Mouse (Mus musculus) megakaryocyte, adult 5-6 weeks (primary cell): ENCODE measurements around the gene Aar2. TPM values are rescaled to one million over a fixed set of nuclear protein-coding genes. Genes with fewer than 3 reads are reported as not detected.
A peak's percentile ranks its signal among the peaks of the same experiment; 100 is the strongest.
"Not testable (repeated sequence)": the region's sequence is repeated elsewhere in the genome, so short reads cannot be mapped to it uniquely, and the experiment has no call there.

ENCODE experiments used
- ATAC-seq: 2 replicates; pipeline ENCODE4 v1.8.0; 2016; ENCODE audit warnings: mild to moderate bottlenecking, inconsistent platforms; ENCODE audit not compliant: poor library complexity, severe bottlenecking
- total RNA-seq, 2 experiments: library from RNA; stranded (forward) in 1 of 2; stranded (reverse) in 1 of 2; fragments of 153-499, 151-499 nt in 1 of 2; fragments of 221-1000, 200-1000 nt in 1 of 2; gene quantifications; 2 replicates each; pipeline versions ENCODE4 v1.2.3 to v1.2.4; 2015 to 2017

Gene Aar2
- total RNA-seq (2015): 7.5 and 10.2 TPM in 2 replicates
- 5.8 and 6.4 TPM in 2 replicates for total RNA-seq (2017)

DNA sequence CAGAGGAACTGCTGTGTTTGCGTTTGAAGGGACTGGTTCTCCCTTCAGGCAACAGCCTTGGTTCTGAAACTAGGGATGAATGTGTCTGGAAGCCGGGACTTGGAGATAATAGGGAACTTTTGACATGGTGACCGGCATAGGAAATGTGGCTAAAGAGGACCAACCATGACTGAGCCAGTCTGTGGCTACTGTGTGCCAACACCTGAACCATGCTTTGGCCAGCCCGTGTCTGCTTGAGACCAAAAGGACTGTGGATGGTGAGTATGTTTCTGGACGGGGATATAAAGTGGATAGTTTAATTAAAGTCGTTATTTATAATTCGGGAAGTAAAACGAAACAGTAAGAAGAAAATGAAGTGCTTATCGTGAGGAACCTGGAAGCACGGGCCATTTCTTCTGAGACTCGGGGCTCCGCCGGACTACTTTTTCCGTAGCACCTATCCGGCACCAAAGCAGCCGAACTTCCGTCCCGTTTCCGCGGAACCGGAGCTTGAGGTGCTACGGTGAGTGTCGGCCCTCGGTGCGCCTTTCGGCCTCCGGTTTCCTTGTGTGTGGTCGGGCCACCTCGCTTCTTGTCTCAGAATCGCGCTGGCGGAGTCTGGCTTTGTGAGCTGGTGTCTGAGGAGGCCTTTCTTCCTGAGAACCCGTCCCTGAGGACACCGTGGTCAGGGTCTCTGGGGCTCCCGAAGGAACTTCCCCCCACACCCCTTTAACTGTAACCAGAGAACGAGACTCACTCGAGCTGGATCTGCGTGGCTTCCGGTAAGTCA lies at the start of gene Aar2:
Gene Aar2, plus strand, starts transcription at position 462 of the 769 bp plus-strand sequence.
- peak; percentile 99 for ATAC-seq

DNA sequence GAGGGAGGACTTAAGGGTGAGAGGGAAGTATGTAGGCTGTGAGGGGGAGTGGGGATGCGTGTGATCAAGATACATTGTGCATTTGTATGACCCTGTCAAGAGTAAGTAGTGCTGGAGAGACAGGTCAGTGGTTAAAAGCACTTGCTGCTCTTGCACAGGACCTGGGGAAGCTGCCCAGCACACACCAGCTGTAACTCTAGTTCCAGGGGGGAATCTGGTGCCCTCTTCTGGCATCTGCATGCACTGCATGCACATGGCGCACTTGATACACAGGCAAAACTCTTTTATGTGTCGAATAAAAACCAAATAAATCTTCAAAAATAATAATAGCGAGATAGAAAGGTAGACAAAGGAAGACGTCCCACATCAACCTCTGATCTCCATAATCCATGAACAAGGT lies 49.5 kb upstream of the Aar2 start:
- ATAC-seq: peak; percentile 54; the same call in 1 of the 2 replicates

DNA sequence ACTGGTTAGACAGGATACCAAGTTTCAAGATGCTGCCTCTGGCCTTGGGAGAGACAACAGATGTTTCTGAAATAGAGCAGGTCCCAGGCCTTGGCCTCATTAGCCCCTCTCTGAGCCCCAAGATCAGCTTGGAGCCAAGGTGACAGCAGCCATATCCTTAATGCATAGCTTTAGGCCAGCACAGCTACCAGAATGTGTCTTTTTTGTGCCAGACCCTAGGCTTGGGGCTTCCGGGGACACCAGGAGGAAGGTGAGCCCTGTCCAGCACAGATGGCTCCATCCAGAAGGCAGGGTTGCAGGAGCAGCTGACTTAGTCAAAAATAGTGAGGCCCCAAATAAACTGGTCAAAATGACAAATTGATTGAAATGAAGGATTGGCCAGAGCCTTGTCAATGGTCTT lies 46.4 kb upstream of the Aar2 start:
- ATAC-seq: no peak

DNA sequence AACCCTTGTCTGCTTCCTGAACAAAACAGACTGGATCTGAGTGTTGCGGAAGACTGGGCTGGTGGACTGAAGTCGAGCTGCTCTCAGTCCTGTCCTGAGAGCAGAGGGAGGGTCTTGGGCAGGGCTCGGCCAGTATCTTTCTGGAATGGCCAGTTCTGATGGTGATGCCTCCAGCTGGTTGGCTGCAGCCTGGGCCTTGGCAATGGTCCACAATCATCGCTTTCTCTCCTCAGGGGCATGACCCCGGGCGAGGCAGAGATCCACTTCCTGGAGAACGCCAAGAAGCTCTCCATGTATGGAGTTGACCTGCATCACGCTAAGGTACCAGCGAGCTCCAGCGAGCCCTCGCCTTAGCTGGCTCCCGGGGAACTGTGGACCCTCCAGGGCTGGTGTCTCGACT lies 41.9 kb upstream of the Aar2 start:
- ATAC-seq: no peak

DNA sequence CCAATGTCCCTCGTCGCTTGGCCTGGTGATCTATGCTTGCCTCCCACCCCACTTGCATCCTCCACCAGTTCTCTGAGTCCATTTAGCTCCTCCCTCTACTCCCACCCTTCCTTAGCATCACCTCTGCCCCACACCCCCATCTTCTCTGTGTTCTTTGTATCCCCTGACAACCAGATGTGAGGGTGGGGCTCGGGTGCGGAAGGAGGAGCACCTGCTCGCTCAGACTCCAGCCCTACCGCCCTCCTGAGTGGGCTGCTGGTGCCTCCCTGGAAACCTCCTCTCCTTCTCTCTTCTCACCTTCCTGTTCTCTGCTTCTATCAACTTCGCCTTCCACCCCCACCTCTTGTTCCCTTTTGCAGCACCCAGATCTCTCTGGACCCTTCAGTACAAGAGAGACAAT lies 35.4 kb upstream of the Aar2 start:
- no peak for ATAC-seq

DNA sequence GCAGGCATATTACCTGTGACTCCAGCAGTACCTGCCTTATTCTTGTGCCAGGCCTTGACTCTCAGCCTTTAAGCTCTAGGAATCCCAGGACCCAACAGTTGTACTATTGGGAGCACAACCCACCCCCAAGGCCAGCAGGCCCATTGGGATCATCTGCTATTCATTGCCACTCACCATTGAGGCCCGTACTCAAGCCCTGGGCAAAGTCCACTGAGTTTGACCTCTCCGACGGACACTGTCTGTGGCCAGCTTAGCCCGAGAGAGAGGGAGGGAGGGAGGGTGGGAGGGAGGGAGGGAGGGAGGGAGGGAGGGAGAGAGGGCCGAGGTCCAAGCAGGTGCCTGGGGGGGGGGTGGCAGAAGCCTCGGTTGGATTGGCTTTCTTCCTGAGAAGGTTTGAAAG lies 34.8 kb upstream of the Aar2 start:
- ATAC-seq: no peak

DNA sequence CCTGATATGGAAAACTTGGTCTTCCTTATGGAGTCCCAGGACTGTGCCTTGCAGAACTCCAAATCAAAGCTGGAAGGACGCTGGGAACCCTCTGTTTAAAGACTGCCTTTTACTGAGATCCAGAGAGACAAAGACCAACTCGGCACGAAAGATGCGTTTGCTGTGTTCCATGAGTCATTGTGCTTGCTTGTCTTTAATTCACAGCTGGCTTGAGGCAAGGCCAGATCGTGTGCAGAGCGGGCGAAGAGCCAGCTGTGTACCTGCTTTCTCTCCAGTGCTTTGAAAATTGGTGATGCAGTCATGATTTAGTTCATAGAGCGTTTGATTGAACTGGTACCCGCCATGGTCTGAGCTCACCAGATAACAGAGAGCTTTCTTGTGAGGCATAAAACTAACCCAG lies 32.3 kb upstream of the Aar2 start:
- ATAC-seq: no peak

DNA sequence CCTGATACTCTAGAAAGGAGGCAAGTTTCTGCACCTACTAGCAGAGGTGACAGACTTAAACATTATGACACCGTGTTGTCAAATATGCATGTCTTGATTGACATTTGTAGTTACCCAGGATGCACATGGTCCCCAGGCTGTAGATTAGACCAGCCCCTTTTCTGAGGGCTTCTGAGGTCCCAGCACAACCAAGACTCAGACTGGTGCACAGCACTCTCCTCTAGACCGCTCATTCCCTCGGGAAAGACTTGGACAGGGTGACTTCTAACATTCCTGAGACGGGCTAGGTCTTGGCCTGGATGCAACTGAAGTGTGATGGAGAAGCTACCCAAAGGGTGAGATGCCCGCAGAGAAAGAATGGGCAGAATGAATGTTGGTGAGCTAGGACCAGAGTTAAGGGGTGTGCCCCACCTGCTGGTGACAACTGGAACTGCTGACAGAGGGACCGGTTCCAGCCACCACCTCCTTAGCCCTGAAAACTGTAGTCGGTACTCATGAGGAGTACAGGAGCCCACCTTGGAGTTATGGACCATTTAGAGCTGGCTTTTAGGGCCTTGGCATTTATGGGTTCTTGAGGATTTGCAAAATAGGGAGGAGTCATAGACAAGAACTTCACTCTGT lies 31.7 kb upstream of the Aar2 start:
- ATAC-seq: peak; percentile 73

DNA sequence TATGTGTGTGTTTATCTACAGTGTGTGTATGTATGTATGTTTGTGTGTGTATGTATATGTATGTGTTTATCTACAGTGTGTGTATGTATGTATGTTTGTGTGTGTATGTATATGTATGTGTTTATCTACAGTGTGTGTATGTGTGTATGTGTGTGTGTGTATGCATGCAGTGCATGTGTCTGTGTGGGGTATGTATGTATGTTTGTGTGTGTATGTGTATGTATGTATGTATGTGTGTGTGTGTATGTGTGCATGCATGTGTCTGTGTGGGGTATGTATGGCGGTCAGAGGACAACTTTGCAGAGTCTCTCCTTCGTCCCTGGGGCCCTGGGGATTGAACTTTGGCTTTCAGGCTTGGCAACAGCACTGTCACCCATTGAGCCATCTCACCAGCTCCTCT lies 30.7 kb upstream of the Aar2 start:
- ATAC-seq: not testable (repeated sequence)

DNA sequence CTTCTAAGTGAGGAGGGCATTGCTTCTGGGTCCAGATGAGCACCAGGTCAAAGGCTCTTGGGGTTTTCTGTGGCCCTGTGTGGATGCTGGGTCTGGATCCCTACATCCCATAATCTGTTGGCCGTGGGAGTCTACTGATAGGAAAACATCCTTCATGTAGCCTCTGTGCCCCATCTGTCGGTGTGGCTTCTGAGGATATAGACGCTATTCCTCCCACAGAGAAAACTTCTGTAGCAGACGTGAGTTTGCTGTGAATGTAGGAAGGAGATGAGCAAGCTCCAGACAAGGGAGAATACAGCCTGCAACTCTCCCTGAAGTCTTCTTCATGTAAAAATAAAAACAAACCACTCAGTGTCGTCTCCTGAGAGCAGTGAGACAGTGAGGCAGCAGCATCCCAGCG lies 29.1 kb upstream of the Aar2 start:
- ATAC-seq: no peak

DNA sequence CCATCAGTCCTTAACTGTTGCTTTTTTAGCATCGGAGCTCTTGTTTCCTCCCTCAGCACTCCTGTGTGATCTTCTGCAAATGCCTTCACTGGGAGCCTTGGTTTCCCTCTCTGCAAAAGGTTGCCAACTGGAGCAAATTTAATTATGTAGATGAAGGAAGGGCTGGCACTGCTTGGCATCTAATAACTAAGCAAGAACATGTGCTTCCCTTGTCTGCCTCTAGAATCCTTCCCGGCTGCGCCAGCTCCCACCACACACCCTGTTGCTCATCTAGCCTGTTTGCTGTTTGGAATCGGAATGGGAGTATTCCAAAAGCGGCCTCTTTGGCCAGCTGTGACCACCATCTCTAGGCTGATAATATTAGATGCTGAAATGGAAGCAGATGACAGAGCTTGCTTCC lies 27.8 kb upstream of the Aar2 start:
- no peak for ATAC-seq

DNA sequence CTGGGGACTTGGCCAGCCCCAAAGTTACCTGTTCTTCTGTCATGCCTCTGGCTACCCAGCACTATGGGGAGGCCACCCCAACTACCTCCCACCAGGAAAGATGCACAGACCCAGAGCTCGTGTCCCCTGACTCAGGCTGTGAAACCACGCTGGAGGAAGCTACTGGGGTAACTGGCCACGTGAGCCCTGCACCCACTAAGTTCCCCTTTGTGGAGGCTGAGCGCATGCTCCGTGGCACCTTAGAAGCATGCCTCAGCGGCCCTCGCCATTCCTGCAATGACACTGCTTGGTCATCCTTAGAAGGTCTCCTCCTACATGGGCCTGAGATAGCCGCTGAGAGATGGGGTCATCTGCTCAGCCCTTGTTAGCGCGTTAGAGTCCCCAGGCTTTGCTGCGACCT lies 24.4 kb upstream of the Aar2 start:
- ATAC-seq: peak; percentile 88

DNA sequence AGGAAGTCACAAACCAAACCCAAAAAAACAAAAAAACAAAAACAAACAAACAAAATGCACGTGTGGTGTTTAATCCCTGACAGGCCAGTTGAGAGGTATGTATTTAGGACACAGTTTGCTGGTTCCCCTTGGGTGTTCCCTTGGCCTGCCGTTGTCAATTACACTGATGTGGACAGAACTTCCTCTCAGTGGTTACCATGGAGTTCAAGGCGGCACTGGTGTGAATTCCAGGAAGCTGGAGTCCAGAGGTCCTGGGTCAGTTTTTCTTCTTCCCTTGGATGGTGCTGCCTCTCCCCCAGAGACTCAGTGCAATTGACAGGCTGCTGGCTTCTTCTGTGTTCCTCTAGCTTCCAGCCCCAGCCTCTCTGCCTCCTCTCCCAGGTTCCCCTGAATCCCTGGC lies 23.3 kb upstream of the Aar2 start:
- ATAC-seq: peak; percentile 49

DNA sequence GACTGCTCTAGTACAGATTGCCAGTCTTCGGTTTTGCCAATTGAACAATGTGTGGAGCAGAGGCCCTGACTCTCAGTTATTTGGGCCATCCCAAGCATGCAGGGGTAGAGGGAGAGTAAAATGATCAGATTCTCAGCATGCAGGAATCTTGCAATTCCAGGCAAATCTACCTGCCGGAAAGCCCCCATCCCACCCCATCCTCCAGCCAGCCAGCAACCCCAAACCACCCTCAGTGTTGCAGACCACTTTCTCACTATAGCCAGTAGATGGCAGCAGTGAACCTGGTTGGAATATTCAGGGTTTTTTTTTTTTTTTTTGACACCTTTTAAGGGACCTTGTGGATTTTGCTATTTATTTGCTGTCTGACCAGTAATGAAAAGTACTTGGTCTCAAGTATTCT lies 17.7 kb upstream of the Aar2 start:
- no peak for ATAC-seq

DNA sequence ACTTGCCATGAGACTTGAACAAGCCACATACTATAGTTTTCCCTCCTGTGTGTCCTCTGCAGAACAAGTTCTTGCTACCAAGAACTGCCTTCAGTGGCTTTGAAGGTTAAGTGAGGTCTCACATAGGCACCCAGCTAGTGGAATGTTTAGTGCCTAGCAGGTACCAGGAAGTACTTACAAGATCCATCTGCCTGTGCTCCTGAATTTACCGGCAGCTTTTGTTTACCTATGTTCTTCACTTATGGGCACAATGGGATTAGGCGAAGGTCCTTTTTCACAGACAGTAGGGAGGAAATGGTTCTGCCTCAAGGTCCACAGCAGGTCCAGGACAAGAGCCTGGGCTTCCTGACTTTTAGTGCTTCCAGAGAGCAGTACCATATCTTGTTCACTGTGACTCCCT lies 14.2 kb upstream of the Aar2 start:
- no peak for ATAC-seq

DNA sequence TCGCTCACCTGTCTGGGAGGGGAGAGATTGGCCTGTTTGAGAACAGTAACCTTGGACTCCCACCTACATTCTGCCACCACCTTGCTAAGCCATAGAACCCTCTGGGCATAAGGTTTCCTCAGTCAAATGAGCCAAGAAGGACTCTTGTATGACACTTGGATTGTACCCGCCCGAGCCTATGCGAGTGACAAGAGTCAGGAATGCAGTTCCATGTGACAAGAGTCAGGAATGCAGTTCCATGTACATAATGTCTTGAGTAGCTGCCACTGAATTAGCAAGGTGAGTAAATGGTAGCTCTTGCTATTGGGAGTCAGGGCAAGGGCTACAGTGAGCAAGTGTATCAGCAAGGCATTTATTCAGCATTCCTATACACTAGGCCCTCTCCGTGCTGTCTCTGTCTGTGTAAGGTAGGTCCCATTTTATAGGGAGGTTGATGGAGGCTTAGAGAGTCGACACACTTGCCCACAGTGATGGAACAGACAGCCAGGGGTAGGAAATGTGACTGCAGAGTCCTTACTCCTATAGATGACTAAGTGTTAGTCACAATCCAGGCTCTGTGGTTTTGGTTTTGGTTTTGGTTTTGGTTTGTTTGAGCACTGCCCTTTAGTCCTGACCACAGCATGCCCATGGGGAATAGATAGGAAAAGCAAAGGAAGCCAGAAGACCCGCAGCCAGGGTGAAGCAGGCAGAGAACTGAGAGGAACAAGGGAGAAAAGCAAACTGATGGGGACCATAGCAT lies 8.4 kb upstream of the Aar2 start:
- no peak for ATAC-seq

DNA sequence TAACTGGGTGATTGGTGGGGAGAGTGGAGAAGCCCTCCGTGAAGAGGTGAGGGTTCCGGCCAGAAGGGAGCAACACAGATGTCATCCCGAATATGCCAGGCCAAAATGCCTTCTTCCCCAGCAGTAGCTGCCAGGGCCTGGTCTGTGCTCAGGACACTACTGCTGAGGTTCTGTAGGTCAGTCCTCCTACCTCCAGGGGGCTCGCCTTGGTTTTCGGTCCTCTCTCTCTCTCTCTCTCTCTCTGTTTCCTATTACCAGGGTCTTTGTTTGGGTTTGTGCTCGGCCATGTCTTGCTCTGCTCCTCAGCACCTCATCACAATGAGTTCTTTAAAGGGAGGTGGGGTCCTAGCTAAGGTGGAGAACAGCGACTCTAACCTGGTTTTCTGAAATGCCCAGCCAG lies 6.4 kb upstream of the Aar2 start:
- ATAC-seq: no peak

DNA sequence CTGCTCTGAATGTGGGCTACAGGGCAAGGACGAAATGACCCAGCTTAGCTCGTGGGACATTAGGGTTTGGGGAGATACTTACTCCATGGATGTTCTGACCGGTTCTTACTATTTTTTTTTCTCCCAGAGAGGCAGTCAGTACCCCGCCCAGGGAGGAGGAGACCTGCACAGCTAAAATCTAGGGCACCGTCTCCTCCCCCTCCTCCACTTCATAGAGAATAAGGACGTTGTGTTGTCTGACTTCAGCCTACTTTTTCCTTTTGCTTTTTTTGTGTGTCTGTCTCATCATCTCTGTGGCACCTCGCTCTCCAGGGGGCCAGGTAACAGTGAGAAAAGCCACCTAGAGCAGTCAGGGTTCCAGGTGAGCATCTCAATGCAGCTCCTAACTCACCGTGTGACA lies 5.0 kb upstream of the Aar2 start:
- ATAC-seq: no peak

DNA sequence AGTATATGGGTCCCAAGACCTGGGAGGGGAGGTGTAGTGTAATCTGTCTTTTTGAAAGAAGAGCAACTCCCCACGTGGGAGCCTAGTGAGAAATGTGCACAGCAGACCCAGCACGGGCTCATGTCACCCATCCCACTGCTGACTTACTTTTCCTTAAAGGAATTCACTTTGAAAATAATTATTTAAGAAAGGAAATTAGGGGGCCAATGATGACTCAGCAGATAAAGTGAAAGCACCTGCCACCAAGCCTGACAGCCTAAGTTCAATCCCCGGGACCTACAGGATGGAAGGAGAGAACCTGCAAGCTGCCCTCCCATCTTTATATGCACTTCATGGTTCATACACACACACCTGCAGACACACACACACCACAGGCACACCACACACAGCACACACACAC lies 3.6 kb upstream of the Aar2 start:
- no peak for ATAC-seq

DNA sequence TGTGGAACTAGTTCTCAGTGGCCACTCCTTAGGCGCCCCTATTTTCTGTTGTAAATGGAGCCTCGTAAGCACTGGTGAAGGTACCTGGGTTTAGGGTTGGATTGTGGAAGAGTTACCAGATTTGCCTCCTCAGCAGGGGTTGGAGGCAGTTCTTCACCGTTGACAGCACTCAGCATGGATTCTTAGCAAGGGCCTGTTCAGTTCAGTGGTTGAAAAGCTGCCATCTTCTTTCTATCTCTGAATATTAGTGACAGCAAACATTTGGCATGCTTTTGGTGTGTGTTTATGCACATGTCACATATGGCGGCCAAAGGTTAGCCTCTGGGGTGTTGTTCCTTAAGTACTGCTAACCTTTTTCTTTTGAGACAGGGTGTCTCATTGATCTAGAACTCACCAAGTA lies 5.0 kb downstream of the Aar2 start:
- ATAC-seq: no peak

DNA sequence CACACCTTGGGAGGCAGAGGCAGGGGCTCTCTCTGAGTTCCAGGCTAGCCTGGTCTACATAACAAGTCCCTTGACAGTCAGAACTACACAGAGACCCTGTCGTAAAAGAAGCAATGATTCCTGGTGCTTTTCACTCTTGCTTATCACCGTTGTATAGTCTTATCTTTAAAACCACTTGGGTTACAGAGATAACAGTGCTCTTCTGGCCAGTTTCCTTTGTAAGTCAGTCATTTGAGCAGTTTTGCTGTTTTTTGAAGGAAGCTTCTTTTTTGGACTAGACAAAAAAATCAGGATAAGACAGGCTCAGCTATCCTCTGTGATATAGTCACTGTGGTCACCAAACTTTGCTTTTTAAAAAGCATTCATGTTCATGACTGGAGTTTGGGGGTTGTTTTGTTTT lies 14.4 kb downstream of the Aar2 start:
- no peak for ATAC-seq

DNA sequence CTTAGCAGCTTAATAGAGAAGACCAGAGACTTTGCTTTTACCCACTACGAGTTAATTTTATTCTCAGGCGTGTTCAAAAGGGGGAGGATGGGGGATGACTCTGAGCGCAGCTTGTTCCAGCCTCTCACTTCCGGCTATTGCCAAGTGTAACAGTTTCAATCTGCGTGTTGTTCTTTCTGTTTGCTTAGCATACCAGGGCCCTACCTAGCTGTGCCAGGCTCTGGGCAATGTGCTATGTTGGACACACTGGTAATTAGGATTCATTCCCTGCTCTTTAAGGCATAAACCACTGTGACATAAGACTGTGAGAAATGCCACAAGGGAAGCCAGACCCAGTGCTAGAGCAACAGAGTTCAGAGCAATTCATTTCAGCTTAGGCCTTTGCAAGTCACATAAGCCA lies 16.2 kb downstream of the Aar2 start:
- ATAC-seq: no peak
